Mouse (Mus musculus) erythroblast, embryonic 14.5 days (primary cell): ENCODE results near the gene Lnx2.

Experiments used
- GATA1 ChIP-seq: IDR thresholded peaks from 2 replicates; pipeline ENCODE4 v1.6.1; 2012; ENCODE audit warnings: low read length, inconsistent platforms, mixed read lengths
- TAL1 ChIP-seq: IDR thresholded peaks from 3 replicates; pipeline ENCODE4 v1.6.1; 2012; ENCODE audit warnings: low read length, inconsistent platforms, mixed read lengths

DNA sequence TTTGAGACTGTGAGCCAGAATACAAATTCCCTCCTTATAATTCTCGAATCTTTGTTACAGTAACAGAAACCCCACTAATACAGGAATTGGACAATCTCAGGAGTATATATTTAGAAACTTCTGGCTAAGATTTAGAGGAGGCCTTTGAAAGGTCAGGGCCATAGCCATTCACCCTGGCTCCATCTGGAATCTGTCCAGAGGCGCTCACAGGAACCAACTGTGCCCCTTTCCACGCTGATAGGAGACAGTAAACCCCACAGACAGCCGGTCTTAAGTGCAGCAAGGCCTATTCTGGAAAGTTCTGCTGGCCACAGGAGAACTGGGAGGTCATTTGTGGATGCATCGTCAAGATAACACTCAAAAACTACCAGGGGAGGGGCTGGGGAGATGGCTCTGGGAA lies 87.3 kb downstream of the Lnx2 start:
- no peak for TF ChIP-seq TAL1
- TF ChIP-seq GATA1 = no peak
